Comparison of ENCODE assay signal across 17 mouse cellular contexts in genomic region chr1:143019982-143020381, GRCm38 (mm10).
"Had no signal": no experiment of that assay in that cellular context is flagged by ENCODE, and none has a peak within 500 bp of the region (broad histone marks: within the 10 kb centered on the region; RNA-seq: fewer than 3 reads in every experiment).

No protein-coding gene starts in this region.

- H3K27ac ChIP-seq: liver, embryonic 15.5 days; lung, embryonic 15.5 days; macrophage; midbrain, embryonic 13.5 days; neural tube, embryonic 12.5 days; stomach, embryonic 15.5 days; stomach, postnatal 0 days had no signal

- H3K9ac ChIP-seq: liver, embryonic 15.5 days; liver, postnatal 0 days; lung, embryonic 15.5 days; midbrain, embryonic 13.5 days; neural tube, embryonic 12.5 days; stomach, embryonic 15.5 days had no signal

- DNase-seq: liver, postnatal 0 days; lung, adult 2 months; lung, postnatal 14 days; lung, postnatal 36 days; right cerebral cortex, postnatal 14 days; thymus, adult 2 months; thymus, postnatal 25 days; thymus, postnatal 4 days had no signal

- ATAC-seq: liver, postnatal 0 days; lung, postnatal 0 days; midbrain, embryonic 13.5 days had no signal

- H3K4me2 ChIP-seq: liver, embryonic 15.5 days; lung, embryonic 15.5 days; midbrain, embryonic 13.5 days; neural tube, embryonic 12.5 days; stomach, embryonic 15.5 days had no signal

- H3K27me3 ChIP-seq: liver, embryonic 15.5 days; lung, embryonic 15.5 days; megakaryocyte, embryonic 14.5 days; midbrain, embryonic 13.5 days; neural tube, embryonic 12.5 days; stomach, embryonic 15.5 days had no signal

- H3K4me1 ChIP-seq: liver, embryonic 15.5 days; lung, embryonic 15.5 days; megakaryocyte, embryonic 14.5 days; midbrain, embryonic 13.5 days; neural tube, embryonic 12.5 days; stomach, embryonic 15.5 days had no signal

- H3K36me3 ChIP-seq: liver, embryonic 15.5 days; lung, embryonic 15.5 days; midbrain, embryonic 13.5 days; neural tube, embryonic 12.5 days; stomach, embryonic 15.5 days had no signal

- H3K9me3 ChIP-seq: liver, embryonic 15.5 days; lung, embryonic 15.5 days; megakaryocyte, embryonic 14.5 days; midbrain, embryonic 13.5 days; neural tube, embryonic 12.5 days; stomach, embryonic 15.5 days had no signal

- H3K4me3 ChIP-seq: liver, embryonic 15.5 days; lung, embryonic 15.5 days; megakaryocyte, embryonic 14.5 days; midbrain, embryonic 13.5 days; neural tube, embryonic 12.5 days; stomach, embryonic 15.5 days had no signal
